Mouse (Mus musculus) liver, adult 2 months (tissue): ENCODE measurements at regions not wholly inside any gene's neighbourhood (a gene's known extent, or its start where the extent isn't known, plus 50 kb on each side); places are given as distances from the start of the nearest gene placed in this dataset.

Experiments used
- CTCF ChIP-seq: fragments of 200-500 bp; IDR thresholded peaks from 2 replicates; pipeline ENCODE4 v1.5.1; 2011; ENCODE audit warnings: low read depth, low read length, control low read depth
- POLR2A ChIP-seq: fragments of 200-500 bp; IDR thresholded peaks from 2 replicates; pipeline ENCODE4 v1.6.1; 2011; ENCODE audit warnings: low read length, control low read depth; ENCODE audit not compliant: insufficient read depth; ENCODE audit errors: extremely low read depth

DNA sequence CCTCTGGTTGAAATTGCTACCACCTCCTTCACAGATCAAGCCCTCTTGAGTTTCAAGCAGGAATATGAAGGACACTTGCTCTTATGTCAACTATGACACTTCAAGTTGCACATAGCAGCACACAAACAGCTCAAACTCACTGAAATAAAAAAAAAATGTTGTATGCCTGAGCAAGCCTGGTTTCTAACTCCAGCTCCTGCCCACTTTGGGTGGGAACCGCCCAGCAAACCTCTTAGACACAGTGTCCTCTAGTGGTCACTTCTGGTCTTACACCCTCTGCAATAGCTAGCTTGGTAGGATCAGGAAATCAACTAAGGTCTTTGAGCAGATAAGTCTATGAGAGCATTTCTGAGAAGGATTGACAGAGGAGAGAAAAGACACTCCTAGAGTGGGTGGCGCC, 54.2 kb downstream of the Rplp1 start:
- peak; percentile 78 for TF ChIP-seq CTCF
- TF ChIP-seq POLR2A: no peak
